Mouse (Mus musculus) limb, embryonic 11.5 days (tissue): ENCODE data around the gene Gpr108. TPM values are rescaled to one million over a fixed set of nuclear protein-coding genes. Genes with fewer than 3 reads are reported as not detected.

ENCODE experiments used
- ATAC-seq: fragments of 200-750 bp; cut with Nextera tagmentation; 2 replicates; pipeline ENCODE4 v1.8.0; 2017; ENCODE audit warnings: low read depth; ENCODE audit not compliant: insufficient number of reproducible peaks, low FRiP score, low TSS enrichment
- DNase-seq: peaks from one replicate; pipeline ENCODE4 v3.0.0-alpha.2; 2015; ENCODE audit warnings: low spot score
- H3K27ac ChIP-seq: fragments of 300-500 bp; sonication (generic); replicated peaks from 2 replicates; pipeline ENCODE4 v1.5.1; 2014; ENCODE audit warnings: low read depth, mild to moderate bottlenecking, low read length
- H3K27me3 ChIP-seq: fragments of 300-500 bp; sonication (generic); 2 replicates; pipeline ENCODE4 v1.6.1; 2014; ENCODE audit warnings: mild to moderate bottlenecking, low read length, mixed read lengths; ENCODE audit not compliant: control insufficient read depth, insufficient read depth
- H3K36me3 ChIP-seq: fragments of 300-500 bp; sonication (generic); 2 replicates; pipeline ENCODE4 v1.6.1; 2014; ENCODE audit warnings: mild to moderate bottlenecking, low read length, moderate library complexity, mixed read lengths; ENCODE audit not compliant: control insufficient read depth, insufficient read depth
- H3K4me1 ChIP-seq: fragments of 300-500 bp; sonication (generic); 2 replicates; pipeline ENCODE4 v1.6.1; 2014; ENCODE audit warnings: low read length, mixed read lengths; ENCODE audit not compliant: control insufficient read depth, insufficient read depth
- H3K4me2 ChIP-seq: fragments of 300-500 bp; sonication (generic); 2 replicates; pipeline ENCODE4 v1.6.1; 2014; ENCODE audit warnings: low read depth, mild to moderate bottlenecking, moderate library complexity; ENCODE audit not compliant: severe bottlenecking
- H3K4me3 ChIP-seq: fragments of 300-500 bp; sonication (generic); 2 replicates; pipeline ENCODE4 v1.5.1; 2014; ENCODE audit warnings: low read depth, low read length
- H3K9ac ChIP-seq: fragments of 300-500 bp; sonication (generic); 2 replicates; pipeline ENCODE4 v1.6.1; 2014; ENCODE audit warnings: mild to moderate bottlenecking, low read length
- H3K9me3 ChIP-seq: fragments of 300-500 bp; sonication (generic); 2 replicates; pipeline ENCODE4 v1.6.1; 2016; ENCODE audit warnings: low read length; ENCODE audit not compliant: control insufficient read depth
- WGBS: fragments of 180-500 bp; shearing (Covaris S2); extraction: QIAGEN DNeasy Blood & Tissue Kit; methylation state at CpG from one replicate; pipeline ENCODE4 v1.1.7; 2014; 5-methylcytosine and 5-hydroxymethylcytosine counted together
- polyA plus RNA-seq: library from polyadenylated mRNA; unstranded; fragments of >200 nt; fragmentation: Nextera tagmentation; extraction: Ambion mirVana; gene quantifications from 2 replicates; pipeline ENCODE4 v1.2.1, GENCODE M21; 2014

Gpr108 gene
- polyA plus RNA-seq, 1 experiment from 2014 or later, result 28.2 TPM

GRCm38 (mm10) chr17:57276634-57277121 lies 28.4 kb upstream of the Gpr108 start:
- peaks cover 3% of the 10 kb centered on the region; the same call in 1 of the 2 replicates for H3K4me1 ChIP-seq
- peak overlapping the region; percentile 44 for H3K4me2 ChIP-seq
- under 1% methylated on average over 20 of the region's 20 CpGs for WGBS
- H3K9ac ChIP-seq, result no peak overlapping the region
- peaks cover 25% of the 10 kb centered on the region for H3K27me3 ChIP-seq
- no peak for ATAC-seq
- no peaks in the 10 kb centered on the region for H3K36me3 ChIP-seq
- peak overlapping the region; percentile 27 for H3K4me3 ChIP-seq
- no peak overlapping the region for H3K27ac ChIP-seq
- peak; percentile 76 for DNase-seq
- H3K9me3 ChIP-seq, result no peaks in the 10 kb centered on the region

GRCm38 (mm10) chr17:57275997-57276351 lies 27.7 kb upstream of the Gpr108 start:
- Histone ChIP-seq H3K4me2 (peak overlapping the region; percentile 58), H3K27ac (no peak overlapping the region), H3K4me1 (peaks cover 3% of the 10 kb centered on the region; the same call in 1 of the 2 replicates), H3K9me3 (no peaks in the 10 kb centered on the region), H3K27me3 (peaks cover 25% of the 10 kb centered on the region), H3K4me3 (peak overlapping the region; percentile 42), H3K36me3 (no peaks in the 10 kb centered on the region), H3K9ac (no peak overlapping the region)
- DNase-seq (peak; percentile 26), ATAC-seq (no peak)
- WGBS, result 4% methylated on average over 13 of the region's 13 CpGs

- under 1% methylated on average over 53 of the region's 53 CpGs for whole genome bisulfite sequencing
- Histone ChIP-seq H3K4me2 (peak overlapping the region; percentile 58), H3K9ac (peak overlapping the region; percentile 34; the same call in 1 of the 2 replicates), H3K9me3 (no peaks in the 10 kb centered on the region), H3K4me3 (peak overlapping the region; percentile 42), H3K27ac (no peak overlapping the region), H3K36me3 (no peaks in the 10 kb centered on the region), H3K4me1 (peaks cover 3% of the 10 kb centered on the region; the same call in 1 of the 2 replicates), H3K27me3 (peaks cover 25% of the 10 kb centered on the region)
- DNase-seq (peak; percentile 78), ATAC-seq (peak; percentile 74)
Measured at GRCm38 (mm10) chr17:57275111-57275996, 27.1 kb upstream of the Gpr108 start.

GRCm38 (mm10) chr17:57274686-57275085 lies 26.4 kb upstream of the Gpr108 start:
- no peak for DNase-seq
- 6% methylated on average over 15 of the region's 15 CpGs for WGBS
- H3K9me3 ChIP-seq, result no peaks in the 10 kb centered on the region
- peak overlapping the region; percentile 42 for H3K4me3 ChIP-seq
- H3K4me2 ChIP-seq, result peak overlapping the region; percentile 58
- H3K27ac ChIP-seq, result no peak overlapping the region
- ATAC-seq, result no peak
- H3K36me3 ChIP-seq, result no peaks in the 10 kb centered on the region
- H3K9ac ChIP-seq, result peak overlapping the region; percentile 34; the same call in 1 of the 2 replicates
- peaks cover 25% of the 10 kb centered on the region for H3K27me3 ChIP-seq
- peaks cover 3% of the 10 kb centered on the region; the same call in 1 of the 2 replicates for H3K4me1 ChIP-seq

- WGBS, result 21% methylated on average over 7 of the region's 7 CpGs
- no peaks in the 10 kb centered on the region for H3K9me3 ChIP-seq
- no peaks in the 10 kb centered on the region for H3K36me3 ChIP-seq
- no peak for DNase-seq
- no peak overlapping the region for H3K4me2 ChIP-seq
- H3K4me1 ChIP-seq, result peaks cover 3% of the 10 kb centered on the region; the same call in 1 of the 2 replicates
- H3K27me3 ChIP-seq, result peaks cover 22% of the 10 kb centered on the region
- H3K4me3 ChIP-seq, result no peak overlapping the region
- ATAC-seq, result no peak
- H3K27ac ChIP-seq, result no peak overlapping the region
- no peak overlapping the region for H3K9ac ChIP-seq
Measured at GRCm38 (mm10) chr17:57273846-57274245, 25.6 kb upstream of the Gpr108 start.

- H3K27me3 ChIP-seq, result peaks cover 22% of the 10 kb centered on the region
- H3K4me2 ChIP-seq, result no peak overlapping the region
- no peaks in the 10 kb centered on the region for H3K9me3 ChIP-seq
- 70% methylated on average over 9 of the region's 9 CpGs for WGBS
- DNase-seq (no peak), ATAC-seq (no peak)
- no peak overlapping the region for H3K4me3 ChIP-seq
- no peaks in the 10 kb centered on the region for H3K36me3 ChIP-seq
- H3K4me1 ChIP-seq, result peaks cover 3% of the 10 kb centered on the region; the same call in 1 of the 2 replicates
- no peak overlapping the region for H3K27ac ChIP-seq
- H3K9ac ChIP-seq, result no peak overlapping the region
Measured at GRCm38 (mm10) chr17:57271301-57271700, 23.1 kb upstream of the Gpr108 start.

GRCm38 (mm10) chr17:57267556-57268126 lies 19.4 kb upstream of the Gpr108 start:
- no peaks in the 10 kb centered on the region for H3K27me3 ChIP-seq
- 0 out of 2 replicates have a peak, but pooled peaks cover 4% of the 10 kb centered on the region for H3K36me3 ChIP-seq
- H3K4me3 ChIP-seq, result no peak overlapping the region
- WGBS, result 90% methylated on average over 6 of the region's 6 CpGs
- H3K4me2 ChIP-seq, result no peak overlapping the region
- H3K9ac ChIP-seq, result no peak overlapping the region
- no peaks in the 10 kb centered on the region for H3K4me1 ChIP-seq
- H3K27ac ChIP-seq, result no peak overlapping the region
- DNase-seq (no peak), ATAC-seq (no peak)
- no peaks in the 10 kb centered on the region for H3K9me3 ChIP-seq
